Mouse (Mus musculus): ENCODE results near the gene Gm11127.
"Not testable (repeated sequence)": the region's sequence is repeated elsewhere in the genome, so short reads cannot be mapped to it uniquely, and the experiment has no call there.

The Gm11127 gene

GRCm38 (mm10) chr17:36058362-36058761 is at the start of gene Gm11127:
TSS of gene Gm11127 (minus strand) at chr17:36058371.
- not testable (repeated sequence) for DNase-seq (ENCODE audit: low spot score in 2 of 2)

GRCm38 (mm10) chr17:36102091-36102490 is 43.9 kb upstream of the Gm11127 start:
- DNase-seq (ENCODE audit: low spot score in 2 of 2) = peak in 1 of 2 experiments; percentile 0

- DNase-seq (ENCODE audit: low spot score in 2 of 2) = not testable (repeated sequence)
These were observed 41.4 kb upstream of the Gm11127 start for GRCm38 (mm10) chr17:36099603-36100002.

GRCm38 (mm10) chr17:36093936-36094335 is 35.8 kb upstream of the Gm11127 start:
- no peak for DNase-seq (ENCODE audit: low spot score in 2 of 2)

- DNase-seq (ENCODE audit: low spot score in 2 of 2) = not testable (repeated sequence)
These were observed 34.3 kb upstream of the Gm11127 start for GRCm38 (mm10) chr17:36092520-36092919.

GRCm38 (mm10) chr17:36091933-36092332 is 33.8 kb upstream of the Gm11127 start:
- DNase-seq (ENCODE audit: low spot score in 2 of 2) = not testable (repeated sequence)

GRCm38 (mm10) chr17:36085976-36086375 is 27.8 kb upstream of the Gm11127 start:
- DNase-seq (ENCODE audit: low spot score in 2 of 2) = peak; percentile 71 to 72

- peak; percentile 38 to 42 for DNase-seq (ENCODE audit: low spot score in 2 of 2)
These were observed 25.8 kb upstream of the Gm11127 start for GRCm38 (mm10) chr17:36083870-36084451.

GRCm38 (mm10) chr17:36083266-36083869 is 25.2 kb upstream of the Gm11127 start:
- DNase-seq (ENCODE audit: low spot score in 2 of 2) = peak in 1 of 2 experiments; percentile 17

- DNase-seq (ENCODE audit: low spot score in 2 of 2) = peak in 1 of 2 experiments; percentile 3
These were observed 24.5 kb upstream of the Gm11127 start for GRCm38 (mm10) chr17:36082519-36083232.

- DNase-seq (ENCODE audit: low spot score in 2 of 2) = not testable (repeated sequence)
These were observed 23.7 kb upstream of the Gm11127 start for GRCm38 (mm10) chr17:36081901-36082300.

GRCm38 (mm10) chr17:36060829-36061228 is 2.7 kb upstream of the Gm11127 start:
- DNase-seq (ENCODE audit: low spot score in 2 of 2) = peak; percentile 93 to 100

- not testable (repeated sequence) for DNase-seq (ENCODE audit: low spot score in 2 of 2)
These were observed 244 bp downstream of the Gm11127 start for GRCm38 (mm10) chr17:36057927-36058326.

GRCm38 (mm10) chr17:36043286-36043685 is 14.9 kb downstream of the Gm11127 start:
- no peak for DNase-seq (ENCODE audit: low spot score in 2 of 2)

GRCm38 (mm10) chr17:36042610-36043169 is 15.5 kb downstream of the Gm11127 start, which contains the start of the genes H2-T22 and Gm6034:
TSS of gene H2-T22 (minus strand) at chr17:36042747.
TSS of gene Gm6034 (plus strand) at chr17:36042961.
- DNase-seq (ENCODE audit: low spot score in 2 of 2) = peak; percentile 79 to 84

GRCm38 (mm10) chr17:36042055-36042454 is 16.1 kb downstream of the Gm11127 start:
- DNase-seq (ENCODE audit: low spot score in 2 of 2) = not testable (repeated sequence)

- not testable (repeated sequence) for DNase-seq (ENCODE audit: low spot score in 2 of 2)
These were observed 17.6 kb downstream of the Gm11127 start for GRCm38 (mm10) chr17:36040604-36041003.

- not testable (repeated sequence) for DNase-seq (ENCODE audit: low spot score in 2 of 2)
These were observed 22.0 kb downstream of the Gm11127 start for GRCm38 (mm10) chr17:36036126-36036525.

- DNase-seq (ENCODE audit: low spot score in 2 of 2) = peak; percentile 75 to 77
These were observed 23.0 kb downstream of the Gm11127 start for GRCm38 (mm10) chr17:36035010-36035638.

GRCm38 (mm10) chr17:36034524-36034923 is 23.6 kb downstream of the Gm11127 start:
- DNase-seq (ENCODE audit: low spot score in 2 of 2) = not testable (repeated sequence)

GRCm38 (mm10) chr17:36032351-36032875 is 25.8 kb downstream of the Gm11127 start, which contains the start of gene H2-T23:
TSS of gene H2-T23 (minus strand) at chr17:36032855.
- DNase-seq (ENCODE audit: low spot score in 2 of 2) = peak; percentile 61 to 64
